Mouse (Mus musculus): ENCODE measurements around the gene Tmem178. TPM values are rescaled to one million over a fixed set of nuclear protein-coding genes. Genes with fewer than 3 reads are reported as not detected.
A peak's percentile ranks its signal among the peaks of the same experiment; 100 is the strongest.

Tmem178 gene
- polyA plus RNA-seq, 1 experiment from 2014 or later: 41.6 TPM

- H3K36me3 ChIP-seq: no peaks in the 10 kb centered on the region
- peak overlapping the region; percentile 88 for H3K4me3 ChIP-seq
- ATAC-seq (ENCODE audit: low read depth): no peak
- H3K9me3 ChIP-seq: no peaks in the 10 kb centered on the region
- no peak overlapping the region for H3K27ac ChIP-seq (replicated peaks)
- no peak overlapping the region for H3K9ac ChIP-seq
- no peaks in the 10 kb centered on the region; the same call in 1 of the 2 replicates for H3K27me3 ChIP-seq
- 82% methylated on average over 12 of the region's 12 CpGs for WGBS
- H3K4me2 ChIP-seq: peak overlapping the region; percentile 85
- H3K4me1 ChIP-seq (replicated peaks): peaks cover 51% of the 10 kb centered on the region
Observed at GRCm38 (mm10) chr17:80947075-80947960, 2.9 kb downstream of the Tmem178 start.

- H3K27me3 ChIP-seq: no peaks in the 10 kb centered on the region; the same call in 1 of the 2 replicates
- H3K4me3 ChIP-seq: no peak overlapping the region
- peaks cover 49% of the 10 kb centered on the region for H3K4me1 ChIP-seq (replicated peaks)
- no peak for ATAC-seq (ENCODE audit: low read depth)
- no peak overlapping the region for H3K27ac ChIP-seq (replicated peaks)
- H3K9ac ChIP-seq: no peak overlapping the region
- H3K36me3 ChIP-seq: no peaks in the 10 kb centered on the region
- no peaks in the 10 kb centered on the region for H3K9me3 ChIP-seq
- WGBS: 79% methylated on average over 7 of the region's 7 CpGs
- no peak overlapping the region for H3K4me2 ChIP-seq
Observed at GRCm38 (mm10) chr17:80949382-80949781, 5.0 kb downstream of the Tmem178 start.

GRCm38 (mm10) chr17:80949895-80950294, 5.5 kb downstream of the Tmem178 start:
- H3K27ac ChIP-seq (replicated peaks): no peak overlapping the region
- ATAC-seq (ENCODE audit: low read depth): no peak
- H3K27me3 ChIP-seq: no peaks in the 10 kb centered on the region; the same call in 1 of the 2 replicates
- no peaks in the 10 kb centered on the region for H3K36me3 ChIP-seq
- no peaks in the 10 kb centered on the region for H3K9me3 ChIP-seq
- H3K4me2 ChIP-seq: no peak overlapping the region
- no peak overlapping the region for H3K4me3 ChIP-seq
- no peak overlapping the region for H3K9ac ChIP-seq
- peaks cover 49% of the 10 kb centered on the region for H3K4me1 ChIP-seq (replicated peaks)
- 86% methylated on average over 10 of the region's 10 CpGs for whole genome bisulfite sequencing

- no peaks in the 10 kb centered on the region for H3K9me3 ChIP-seq
- ATAC-seq (ENCODE audit: low read depth): no peak
- WGBS: 43% methylated on average over 7 of the region's 7 CpGs
- peaks cover 47% of the 10 kb centered on the region for H3K4me1 ChIP-seq (replicated peaks)
- H3K9ac ChIP-seq: no peak overlapping the region
- H3K4me3 ChIP-seq: no peak overlapping the region
- no peak overlapping the region for H3K4me2 ChIP-seq
- no peaks in the 10 kb centered on the region; the same call in 1 of the 2 replicates for H3K27me3 ChIP-seq
- H3K27ac ChIP-seq (replicated peaks): no peak overlapping the region
- no peaks in the 10 kb centered on the region for H3K36me3 ChIP-seq
Observed at GRCm38 (mm10) chr17:80952305-80952704, 7.9 kb downstream of the Tmem178 start.

DNA sequence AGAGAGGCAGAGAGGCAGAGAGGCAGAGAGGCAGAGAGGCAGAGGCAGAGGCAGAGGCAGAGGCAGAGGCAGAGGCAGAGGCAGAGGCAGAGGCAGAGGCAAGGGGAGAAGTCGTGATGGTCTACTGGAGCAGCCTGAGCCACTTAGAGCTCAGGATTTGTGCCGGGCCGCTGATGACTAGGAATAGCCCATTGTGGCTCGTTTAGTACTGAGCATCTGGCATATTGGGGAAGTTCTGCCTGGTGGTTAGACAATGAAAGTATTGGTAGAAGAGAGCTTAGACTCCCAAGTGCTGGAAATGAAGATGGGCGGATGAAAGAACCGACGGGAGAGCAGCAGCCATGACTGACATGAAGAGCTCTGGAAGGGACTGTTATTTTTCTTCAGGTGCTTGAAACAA, 11.0 kb downstream of the Tmem178 start:
- H3K36me3 ChIP-seq: no peaks in the 10 kb centered on the region
- H3K4me3 ChIP-seq: no peak overlapping the region
- no peaks in the 10 kb centered on the region for H3K27me3 ChIP-seq
- no peak for ATAC-seq (ENCODE audit: low read depth)
- 63% methylated on average over 7 of the region's 7 CpGs for WGBS
- H3K9ac ChIP-seq: no peak overlapping the region
- H3K27ac ChIP-seq (replicated peaks): no peak overlapping the region
- no peak overlapping the region for H3K4me2 ChIP-seq
- peaks cover 46% of the 10 kb centered on the region for H3K4me1 ChIP-seq (replicated peaks)
- no peaks in the 10 kb centered on the region for H3K9me3 ChIP-seq

- Histone ChIP-seq H3K27me3 (no peaks in the 10 kb centered on the region), H3K36me3 (no peaks in the 10 kb centered on the region), H3K27ac (replicated peaks) (no peak overlapping the region), H3K4me2 (no peak overlapping the region), H3K4me1 (replicated peaks) (peaks cover 43% of the 10 kb centered on the region), H3K9ac (0 out of 2 replicates have a peak overlapping the region, but pooled peaks have one; percentile 13), H3K9me3 (no peaks in the 10 kb centered on the region), H3K4me3 (no peak overlapping the region)
- ATAC-seq (ENCODE audit: low read depth): no peak
- WGBS: 71% methylated on average over 10 of the region's 10 CpGs
Observed at GRCm38 (mm10) chr17:80955998-80956811, 11.8 kb downstream of the Tmem178 start.

- H3K4me3 ChIP-seq: no peak overlapping the region
- H3K9ac ChIP-seq: no peak overlapping the region
- no peak overlapping the region for H3K27ac ChIP-seq (replicated peaks)
- peaks cover 23% of the 10 kb centered on the region for H3K4me1 ChIP-seq (replicated peaks)
- no peak overlapping the region for H3K4me2 ChIP-seq
- no peaks in the 10 kb centered on the region for H3K36me3 ChIP-seq
- ATAC-seq (ENCODE audit: low read depth): no peak
- no peaks in the 10 kb centered on the region for H3K9me3 ChIP-seq
- WGBS: 83% methylated on average over 6 of the region's 6 CpGs
- H3K27me3 ChIP-seq: no peaks in the 10 kb centered on the region
Observed at GRCm38 (mm10) chr17:80958332-80958731, 13.9 kb downstream of the Tmem178 start.

DNA sequence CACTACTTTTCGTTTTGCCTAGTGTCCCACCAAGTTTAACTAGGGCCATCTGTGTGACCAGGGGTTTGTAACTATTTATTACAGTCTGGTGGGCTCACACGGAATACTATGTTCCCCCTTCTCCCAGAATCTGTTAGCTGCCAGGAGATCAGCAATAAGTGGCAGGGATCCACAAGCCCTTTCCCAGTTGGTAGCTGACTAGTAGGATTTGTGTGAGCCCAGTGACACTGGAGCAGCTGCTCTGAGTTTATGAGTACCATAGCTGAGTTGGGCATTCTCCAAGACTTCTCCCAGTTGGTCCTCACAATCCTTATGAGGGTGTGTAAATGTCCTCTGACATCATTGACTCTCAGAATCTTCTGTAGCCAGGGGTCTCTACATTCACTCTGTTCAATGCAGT, 15.4 kb downstream of the Tmem178 start:
- no peak overlapping the region for H3K27ac ChIP-seq (replicated peaks)
- H3K27me3 ChIP-seq: no peaks in the 10 kb centered on the region
- no peak for ATAC-seq (ENCODE audit: low read depth)
- no peaks in the 10 kb centered on the region for H3K36me3 ChIP-seq
- H3K9me3 ChIP-seq: no peaks in the 10 kb centered on the region
- no peak overlapping the region for H3K4me2 ChIP-seq
- no peak overlapping the region for H3K9ac ChIP-seq
- H3K4me1 ChIP-seq (replicated peaks): peaks cover 17% of the 10 kb centered on the region
- no peak overlapping the region for H3K4me3 ChIP-seq
- 82% methylated on average over 2 of the region's 2 CpGs for WGBS

DNA sequence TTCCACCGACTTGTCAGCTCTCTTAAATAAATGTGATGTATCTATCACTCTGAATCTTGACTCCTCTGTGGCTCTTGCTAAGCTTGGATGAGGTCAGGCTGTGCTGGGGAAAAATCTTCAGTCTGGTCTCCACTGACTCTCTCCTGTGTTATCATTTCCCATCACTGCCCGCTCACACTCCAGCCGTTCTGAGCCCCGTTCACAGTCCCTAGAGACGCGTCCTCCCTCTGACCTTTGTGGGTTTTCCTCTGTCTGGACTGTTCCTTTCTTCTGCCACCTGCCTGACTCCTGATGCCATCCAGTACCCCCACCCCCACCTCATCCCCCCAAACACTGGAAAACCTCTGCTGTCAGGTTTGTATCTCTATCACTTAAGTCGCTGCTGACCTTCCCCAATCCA, 23.0 kb downstream of the Tmem178 start:
- H3K4me3 ChIP-seq: no peak overlapping the region
- H3K9me3 ChIP-seq: no peaks in the 10 kb centered on the region
- H3K36me3 ChIP-seq: no peaks in the 10 kb centered on the region
- H3K27me3 ChIP-seq: no peaks in the 10 kb centered on the region
- ATAC-seq (ENCODE audit: low read depth): no peak
- no peak overlapping the region for H3K4me2 ChIP-seq
- peaks cover 48% of the 10 kb centered on the region for H3K4me1 ChIP-seq (replicated peaks)
- H3K27ac ChIP-seq (replicated peaks): 0 out of 2 replicates have a peak overlapping the region, but pooled peaks have one; percentile 13
- no peak overlapping the region for H3K9ac ChIP-seq
- 45% methylated on average over 7 of the region's 7 CpGs for WGBS

DNA sequence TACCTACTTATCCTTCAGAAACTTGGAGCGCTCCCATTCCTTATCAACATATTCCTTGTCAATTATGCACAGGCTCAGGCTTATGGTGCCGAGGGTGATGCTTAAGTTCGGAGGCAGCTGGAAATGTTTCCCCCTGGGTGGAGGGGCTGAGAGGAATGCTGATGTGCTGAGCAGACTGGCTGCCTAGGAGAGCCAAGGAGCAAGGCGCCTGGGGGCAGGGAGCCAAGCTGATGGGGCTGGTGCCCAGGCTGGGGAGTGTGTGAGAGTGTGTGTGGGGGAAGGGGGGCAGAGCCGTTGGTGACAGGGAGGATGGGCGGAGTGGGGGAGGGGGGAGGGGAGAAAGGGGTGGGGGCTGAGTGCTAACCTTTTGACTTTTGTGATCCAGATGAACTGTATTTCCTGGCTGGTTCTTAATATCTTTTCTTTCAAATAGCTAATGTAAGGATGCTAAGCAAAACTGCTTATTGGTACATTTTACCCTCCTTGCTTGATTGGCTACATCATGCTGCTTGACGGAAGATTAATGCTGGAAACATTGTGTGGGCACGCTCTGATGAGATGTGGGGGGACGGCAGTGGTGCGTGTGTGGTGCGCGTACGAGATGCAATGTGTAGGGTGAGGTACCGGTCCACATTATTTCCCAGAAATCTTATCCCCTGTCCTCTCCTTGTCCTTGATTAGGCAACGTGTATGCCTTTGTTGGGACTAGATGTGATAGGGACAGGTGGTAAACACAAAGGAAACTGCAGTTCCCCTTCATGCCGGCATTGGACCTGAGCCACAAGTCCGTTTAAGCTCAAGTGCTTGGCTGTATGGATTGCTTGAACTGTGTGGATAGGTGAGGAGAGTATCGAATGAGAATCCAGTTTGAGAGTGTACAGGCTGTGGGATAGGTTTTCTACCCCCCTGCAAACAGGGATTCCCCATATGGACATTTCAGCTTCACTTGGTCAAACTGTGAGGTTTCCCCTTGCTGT, 25.5 kb downstream of the Tmem178 start:
- Histone ChIP-seq H3K36me3 (no peaks in the 10 kb centered on the region), H3K27ac (replicated peaks) (peak overlapping the region; percentile 66), H3K4me2 (peak overlapping the region; percentile 9), H3K9me3 (no peaks in the 10 kb centered on the region), H3K27me3 (no peaks in the 10 kb centered on the region), H3K4me1 (replicated peaks) (peaks cover 64% of the 10 kb centered on the region), H3K4me3 (no peak overlapping the region), H3K9ac (0 out of 2 replicates have a peak overlapping the region, but pooled peaks have one; percentile 41)
- ATAC-seq (ENCODE audit: low read depth): peak; percentile 94
- WGBS: 41% methylated on average over 18 of the region's 18 CpGs

DNA sequence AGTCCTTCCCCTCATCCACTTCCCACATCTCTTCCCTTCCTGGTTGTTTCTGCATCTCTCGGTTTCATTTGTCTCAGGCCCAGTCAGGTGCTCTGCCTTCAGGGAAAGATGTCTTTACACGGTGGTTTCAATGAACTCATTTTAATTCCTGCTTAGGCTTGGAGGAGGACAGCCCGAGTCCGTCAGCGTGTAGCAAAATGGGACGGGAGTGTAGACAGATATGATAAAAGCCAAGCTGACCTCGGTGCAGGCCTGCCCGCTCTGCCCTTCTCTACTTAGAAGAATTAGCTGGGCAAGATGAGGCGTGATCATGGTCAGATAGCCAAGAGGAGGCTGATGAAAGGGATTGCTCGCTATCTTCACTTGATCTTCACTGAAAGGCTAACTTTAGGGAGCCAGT, 26.3 kb downstream of the Tmem178 start:
- H3K9me3 ChIP-seq: no peaks in the 10 kb centered on the region
- H3K4me3 ChIP-seq: no peak overlapping the region
- 0 out of 2 replicates have a peak overlapping the region, but pooled peaks have one; percentile 14 for H3K4me2 ChIP-seq
- no peaks in the 10 kb centered on the region for H3K36me3 ChIP-seq
- H3K27ac ChIP-seq (replicated peaks): peak overlapping the region; percentile 66
- WGBS: 60% methylated on average over 10 of the region's 10 CpGs
- H3K9ac ChIP-seq: 0 out of 2 replicates have a peak overlapping the region, but pooled peaks have one; percentile 41
- ATAC-seq (ENCODE audit: low read depth): no peak
- H3K27me3 ChIP-seq: no peaks in the 10 kb centered on the region
- H3K4me1 ChIP-seq (replicated peaks): peaks cover 64% of the 10 kb centered on the region
